Comparison of ENCODE assay signal across 20 mouse cellular contexts in genomic region chr6:37863961-37864730, GRCm38 (mm10). TPM values are rescaled to one million over a fixed set of nuclear protein-coding genes. Genes with fewer than 3 reads are reported as not detected.
DNase-seq lines count a peak whose midpoint lies in the region; ATAC-seq and TF ChIP-seq lines count a peak whose summit lies in the region.
"Had no signal": no experiment of that assay in that cellular context is flagged by ENCODE, and none has a peak within 500 bp of the region (broad histone marks: within the 10 kb centered on the region; RNA-seq: fewer than 3 reads in every experiment).

No protein-coding gene starts in this region.

- no peak for TF ChIP-seq POLR2A in kidney, adult 2 months (IDR thresholded peaks at IDR 0.05; ENCODE audit: low read depth, low read length)

- H3K27me3 ChIP-seq in liver, embryonic 13.5 days: no peaks in the 10 kb centered on the region
- H3K27me3 ChIP-seq in liver, embryonic 11.5 days (replicated peaks; ENCODE audit: control insufficient read depth, insufficient read depth, low read length): no peaks in the 10 kb centered on the region
- H3K27me3 ChIP-seq in kidney, adult 2 months (replicated peaks; ENCODE audit: control insufficient read depth, insufficient read depth, low read length): no peaks in the 10 kb centered on the region
- H3K27me3 ChIP-seq: forebrain, embryonic 13.5 days; hindbrain, embryonic 15.5 days had no signal

- H3K36me3 ChIP-seq in liver, embryonic 13.5 days: no peaks in the 10 kb centered on the region
- no peaks in the 10 kb centered on the region for H3K36me3 ChIP-seq in liver, embryonic 11.5 days (ENCODE audit: control insufficient read depth, insufficient read depth, low read length)
- H3K36me3 ChIP-seq in kidney, adult 2 months (ENCODE audit: control insufficient read depth, insufficient read depth, low read length): no peaks in the 10 kb centered on the region
- H3K36me3 ChIP-seq: embryonic facial prominence, embryonic 10.5 days; G1E; hindbrain, embryonic 10.5 days; hindbrain, embryonic 15.5 days had no signal

- H3K4me1 ChIP-seq in liver, embryonic 13.5 days (replicated peaks): peaks cover 30% of the 10 kb centered on the region
- no peaks in the 10 kb centered on the region for H3K4me1 ChIP-seq in liver, embryonic 11.5 days (replicated peaks; ENCODE audit: control insufficient read depth, insufficient read depth, low read length)
- no peaks in the 10 kb centered on the region for H3K4me1 ChIP-seq in kidney, adult 2 months (ENCODE audit: control insufficient read depth, insufficient read depth, low read length)
- H3K4me1 ChIP-seq: embryonic facial prominence, embryonic 10.5 days; forebrain, embryonic 13.5 days; hindbrain, embryonic 10.5 days; hindbrain, embryonic 15.5 days had no signal

- no peaks in the 10 kb centered on the region for H3K9me3 ChIP-seq in liver, embryonic 13.5 days (replicated peaks)
- no peaks in the 10 kb centered on the region for H3K9me3 ChIP-seq in liver, embryonic 11.5 days (ENCODE audit: control insufficient read depth, low read length)
- H3K9me3 ChIP-seq: embryonic facial prominence, embryonic 10.5 days; forebrain, embryonic 13.5 days; G1E; hindbrain, embryonic 10.5 days; hindbrain, embryonic 15.5 days had no signal

- DNase-seq in liver, embryonic 13.5 days: no peak
- DNase-seq in liver, embryonic 11.5 days (ENCODE audit: low spot score): no peak
- DNase-seq in 416B (ENCODE audit: low read depth): peak; percentile 21
- DNase-seq in ES-CJ7 (ENCODE audit: low read depth, low spot score): peak; percentile 92
- DNase-seq in ZHBTc4 (ENCODE audit: low read depth, low spot score): peak; percentile 58
- DNase-seq in thymus, postnatal 36 days: no peak
- no peak for DNase-seq in kidney, adult 2 months
- DNase-seq: adrenal gland, adult 8-10 months; adrenal gland, postnatal 36 days; cerebellum, adult 2 months; cerebellum, postnatal 10 days; forebrain, postnatal 0 days; gastrocnemius, postnatal 25 days; heart, postnatal 10 days had no signal

- no peak overlapping the region for H3K9ac ChIP-seq in liver, embryonic 13.5 days
- no peak overlapping the region for H3K9ac ChIP-seq in liver, embryonic 11.5 days (ENCODE audit: low read depth, low read length)
- H3K9ac ChIP-seq: forebrain, embryonic 13.5 days; forebrain, postnatal 0 days; hindbrain, embryonic 15.5 days had no signal

- no peak for TF ChIP-seq CTCF in kidney, adult 2 months (conservative IDR thresholded peaks at IDR 0.05; ENCODE audit: insufficient read depth, insufficient read length, low read depth, low read length)

- H3K4me3 ChIP-seq in liver, embryonic 13.5 days (replicated peaks): no peak overlapping the region
- H3K4me3 ChIP-seq in liver, embryonic 11.5 days (ENCODE audit: low read depth, low read length): no peak overlapping the region
- no peak overlapping the region for H3K4me3 ChIP-seq in kidney, adult 2 months (ENCODE audit: insufficient read depth, low read depth, low read length)
- H3K4me3 ChIP-seq: embryonic facial prominence, embryonic 10.5 days; forebrain, embryonic 13.5 days; hindbrain, embryonic 10.5 days; hindbrain, embryonic 15.5 days had no signal

- no peak overlapping the region for H3K4me2 ChIP-seq in liver, embryonic 13.5 days
- no peak overlapping the region for H3K4me2 ChIP-seq in liver, embryonic 11.5 days
- H3K4me2 ChIP-seq: forebrain, embryonic 13.5 days; hindbrain, embryonic 15.5 days had no signal

- ATAC-seq in liver, embryonic 13.5 days (ENCODE audit: low read depth): no peak
- ATAC-seq in liver, embryonic 11.5 days (replicated peaks; ENCODE audit: low FRiP score): no peak
- ATAC-seq: forebrain, embryonic 13.5 days; forebrain, postnatal 0 days; intestine, postnatal 0 days had no signal

- H3K27ac ChIP-seq in liver, embryonic 13.5 days: peak overlapping the region; percentile 78
- no peak overlapping the region for H3K27ac ChIP-seq in liver, embryonic 11.5 days (ENCODE audit: low read depth, low read length)
- H3K27ac ChIP-seq in kidney, adult 2 months (ENCODE audit: insufficient read depth, low read depth, low read length): no peak overlapping the region
- H3K27ac ChIP-seq: embryonic facial prominence, embryonic 10.5 days; forebrain, embryonic 13.5 days; hindbrain, embryonic 10.5 days; hindbrain, embryonic 15.5 days had no signal

- 66% methylated on average over 2 of the region's 2 CpGs for whole genome bisulfite sequencing in liver, embryonic 13.5 days (ENCODE audit: insufficient replicate concordance)
- 69% methylated on average over 2 of the region's 2 CpGs for WGBS in liver, embryonic 11.5 days
- WGBS in kidney, adult 2 months: 83% methylated on average over 2 of the region's 2 CpGs

RNA-seq across cellular contexts. Expression of gene Trim24, which starts 6.5 kb away (rescaled TPM):
- 4.0 and 4.1 TPM in 2 replicates for polyA plus RNA-seq in liver, embryonic 13.5 days (2015; fragmentation: Nextera tagmentation; extraction: Ambion mirVana)
- polyA plus RNA-seq in liver, embryonic 11.5 days (2014; fragmentation: Nextera tagmentation; extraction: Ambion mirVana): 14.1 and 15.1 TPM in 2 replicates
- 14.1 and 17.5 TPM in 2 replicates for polyA plus RNA-seq in kidney, adult 2 months (2012; rRNA removed)

Comparison
In these comparisons a context has a peak if more than half of its experiments do, and no peak if none do; other contexts are left out.
1. DNase-seq: peak in 416B (single experiment), ES-CJ7 (single experiment) and ZHBTc4 (single experiment); none in liver, embryonic 13.5 days (single experiment), liver, embryonic 11.5 days (single experiment), thymus, postnatal 36 days (0 of 2) and kidney, adult 2 months (single experiment).